Mouse (Mus musculus): ENCODE measurements around the gene Speer4e.
A peak's percentile ranks its signal among the peaks of the same experiment; 100 is the strongest.
"Not testable (repeated sequence)": the region's sequence is repeated elsewhere in the genome, so short reads cannot be mapped to it uniquely, and the experiment has no call there.

Gene Speer4e

DNA sequence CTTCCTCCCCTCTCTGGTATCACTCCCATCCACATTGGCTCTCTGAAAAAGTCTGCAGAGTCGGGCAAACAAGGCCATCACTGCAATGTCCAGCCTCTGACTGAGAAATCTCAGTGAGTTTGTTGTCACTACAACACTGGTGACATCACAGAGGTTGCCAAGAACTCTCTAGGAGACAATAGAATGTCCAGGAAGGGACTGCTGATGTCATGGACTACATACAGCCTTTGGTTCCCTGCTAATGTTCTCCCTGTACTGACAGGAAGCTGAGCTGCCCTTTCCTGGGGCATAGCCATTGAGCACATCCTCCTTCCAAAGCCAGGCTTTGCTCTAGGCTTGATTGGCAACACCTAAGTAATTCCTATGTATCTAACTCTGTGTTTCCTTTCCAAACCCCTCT lies at the start of gene Speer4e:
TSS of gene Speer4e (minus strand) at position 101 of the 400 bp plus-strand sequence.
- not testable (repeated sequence) for DNase-seq (ENCODE audit: low spot score in 2 of 2)

DNA sequence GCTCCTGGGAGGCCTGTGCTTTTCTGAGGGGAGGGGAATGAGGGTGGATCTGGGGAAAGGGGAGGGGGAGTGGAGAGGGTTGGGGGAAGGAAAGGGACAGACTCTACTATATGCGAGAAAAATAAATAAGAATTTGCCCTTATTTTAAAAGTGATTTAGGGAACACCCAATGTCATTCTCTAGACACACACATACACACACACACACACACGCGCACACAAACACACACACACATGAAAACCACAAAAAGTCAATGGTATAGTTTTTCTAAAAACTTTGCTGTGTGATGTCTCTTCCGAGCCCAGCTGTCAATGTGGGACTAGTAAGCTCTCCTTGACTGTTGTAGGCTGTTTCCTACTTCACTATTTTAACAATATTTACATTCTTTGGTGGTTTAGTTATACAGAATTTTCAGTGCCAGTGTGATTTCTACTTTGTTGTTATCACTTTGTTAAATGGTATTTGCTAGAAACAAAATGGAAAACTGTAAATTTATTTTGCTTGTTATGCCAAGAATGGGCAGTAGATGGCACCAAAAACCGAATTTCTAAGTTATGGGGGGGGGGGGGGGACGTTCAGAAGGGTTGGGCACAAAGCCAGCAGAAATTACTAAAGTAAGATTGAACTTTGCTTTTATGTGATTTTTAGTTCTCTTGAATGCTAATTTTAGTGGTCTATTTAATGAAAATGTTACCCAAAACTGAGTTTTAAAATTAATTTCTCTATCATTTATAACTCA lies 48.6 kb upstream of the Speer4e start:
- not testable (repeated sequence) for DNase-seq (ENCODE audit: low spot score in 2 of 2)

DNA sequence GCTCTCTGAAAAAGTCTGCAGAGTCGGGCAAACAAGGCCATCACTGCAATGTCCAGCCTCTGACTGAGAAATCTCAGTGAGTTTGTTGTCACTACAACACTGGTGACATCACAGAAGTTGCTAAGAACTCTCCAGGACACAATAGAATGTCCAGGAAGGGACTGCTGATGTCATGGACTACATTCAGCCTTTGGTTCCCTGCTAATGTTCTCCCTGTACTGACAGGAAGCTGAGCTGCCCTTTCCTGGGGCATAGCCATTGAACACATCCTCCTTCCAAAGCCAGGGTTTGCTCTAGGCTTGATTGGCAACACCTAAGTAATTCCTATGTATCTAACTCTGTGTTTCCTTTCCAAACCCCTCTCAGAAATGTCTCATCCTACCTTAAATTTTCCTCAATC lies 40.6 kb upstream of the Speer4e start, which contains the start of gene Gm10354:
TSS of gene Gm10354 (minus strand) at position 101 of the 400 bp plus-strand sequence.
- DNase-seq (ENCODE audit: low spot score in 2 of 2) = not testable (repeated sequence)

DNA sequence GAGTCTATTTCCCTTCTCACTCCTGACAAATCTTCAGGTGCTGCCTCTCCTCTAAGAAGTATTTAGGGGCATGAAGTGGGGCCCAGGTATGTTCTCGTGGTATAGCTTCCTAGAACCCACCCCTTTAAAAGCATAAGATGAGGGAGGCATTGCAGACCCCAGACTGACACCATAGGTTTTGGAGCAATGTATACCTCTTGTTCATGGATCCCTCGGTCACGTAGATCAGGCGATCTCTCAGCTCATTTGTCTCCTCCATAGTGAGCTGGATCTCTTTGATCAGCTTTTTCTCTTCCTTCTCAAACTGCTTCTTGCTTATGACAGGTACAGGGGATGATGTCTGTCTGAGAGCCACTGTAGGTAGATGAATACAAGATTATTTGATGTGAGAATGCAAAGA lies 39.1 kb upstream of the Speer4e start:
- DNase-seq (ENCODE audit: low spot score in 2 of 2) = not testable (repeated sequence)

DNA sequence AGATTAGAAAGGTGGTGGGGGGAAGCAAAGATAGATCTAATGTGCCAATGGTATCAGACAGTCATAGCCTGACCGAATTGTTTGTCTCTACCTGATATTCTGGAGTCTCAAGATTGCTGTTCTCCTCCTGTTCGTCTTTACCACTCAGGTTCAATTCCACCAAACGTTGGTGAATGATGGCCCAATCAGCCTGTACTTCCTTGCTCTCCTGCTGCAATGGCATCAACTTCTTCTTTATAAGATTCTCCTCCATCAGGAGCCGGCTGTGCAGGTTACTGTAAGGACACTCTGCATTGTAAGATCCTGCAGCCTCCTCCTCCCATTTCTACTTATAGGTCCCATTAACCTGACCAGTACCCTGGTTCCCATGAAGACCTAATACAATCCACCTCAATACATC lies 37.1 kb upstream of the Speer4e start:
- not testable (repeated sequence) for DNase-seq (ENCODE audit: low spot score in 2 of 2)

DNA sequence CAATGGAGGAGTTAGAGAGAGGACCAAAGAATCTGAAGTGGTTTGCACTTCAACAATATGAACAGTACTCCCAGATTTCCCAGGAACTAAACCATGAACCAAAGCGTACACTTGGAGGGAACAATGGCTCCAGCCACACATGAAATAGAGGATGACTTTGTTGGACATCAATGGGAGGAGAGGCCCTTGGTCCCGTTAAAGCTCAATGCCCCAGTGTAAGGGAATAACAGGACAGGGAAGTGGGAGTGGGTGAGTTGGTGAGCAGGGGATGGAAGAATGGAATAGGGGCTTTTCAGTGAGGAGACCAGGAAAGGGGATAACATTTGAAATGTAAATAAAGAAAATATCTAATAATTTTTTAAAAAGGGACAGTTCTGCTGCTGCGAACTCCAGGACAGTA lies 34.6 kb upstream of the Speer4e start:
- not testable (repeated sequence) for DNase-seq (ENCODE audit: low spot score in 2 of 2)

DNA sequence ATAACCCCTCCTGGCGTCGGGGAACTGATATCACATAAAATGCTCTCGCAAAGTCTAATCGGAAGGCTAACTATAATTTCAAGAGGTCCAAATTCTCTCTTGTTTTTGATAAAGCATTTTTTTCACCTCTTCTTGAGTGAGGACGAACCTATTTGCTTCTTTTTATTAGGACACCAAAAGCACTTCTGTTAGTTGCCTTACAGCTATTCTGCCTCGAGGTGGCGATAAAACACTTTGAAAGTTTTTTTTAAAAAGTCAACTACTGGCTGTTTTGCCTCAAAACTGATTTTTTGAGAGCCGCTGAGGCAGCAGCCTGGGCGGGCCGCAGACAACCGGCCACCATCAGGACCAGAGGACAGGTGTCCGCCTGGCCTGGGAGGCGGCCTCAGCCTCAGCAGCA lies 25.6 kb upstream of the Speer4e start:
- peak in 1 of 2 experiments; percentile 13 for DNase-seq (ENCODE audit: low spot score in 2 of 2)

DNA sequence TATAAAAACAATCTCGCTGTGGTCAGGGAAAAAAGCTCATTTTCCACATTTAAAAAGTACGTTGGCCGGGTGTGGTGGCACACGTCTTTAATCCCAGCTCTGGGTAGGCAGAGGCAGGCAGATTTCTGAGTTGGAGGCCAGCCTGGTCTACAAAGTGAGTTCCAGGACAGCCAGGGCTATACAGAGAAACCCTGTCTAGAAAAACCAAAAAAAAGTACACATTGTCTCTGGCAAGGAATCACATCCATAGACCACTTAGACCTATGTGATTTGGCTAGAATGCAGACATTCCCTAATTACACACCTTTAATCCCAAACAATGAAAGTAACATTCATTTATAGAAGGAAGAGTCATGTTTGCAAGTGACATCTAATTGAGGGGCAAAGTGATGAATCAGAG lies 23.3 kb upstream of the Speer4e start:
- DNase-seq (ENCODE audit: low spot score in 2 of 2) = not testable (repeated sequence)

DNA sequence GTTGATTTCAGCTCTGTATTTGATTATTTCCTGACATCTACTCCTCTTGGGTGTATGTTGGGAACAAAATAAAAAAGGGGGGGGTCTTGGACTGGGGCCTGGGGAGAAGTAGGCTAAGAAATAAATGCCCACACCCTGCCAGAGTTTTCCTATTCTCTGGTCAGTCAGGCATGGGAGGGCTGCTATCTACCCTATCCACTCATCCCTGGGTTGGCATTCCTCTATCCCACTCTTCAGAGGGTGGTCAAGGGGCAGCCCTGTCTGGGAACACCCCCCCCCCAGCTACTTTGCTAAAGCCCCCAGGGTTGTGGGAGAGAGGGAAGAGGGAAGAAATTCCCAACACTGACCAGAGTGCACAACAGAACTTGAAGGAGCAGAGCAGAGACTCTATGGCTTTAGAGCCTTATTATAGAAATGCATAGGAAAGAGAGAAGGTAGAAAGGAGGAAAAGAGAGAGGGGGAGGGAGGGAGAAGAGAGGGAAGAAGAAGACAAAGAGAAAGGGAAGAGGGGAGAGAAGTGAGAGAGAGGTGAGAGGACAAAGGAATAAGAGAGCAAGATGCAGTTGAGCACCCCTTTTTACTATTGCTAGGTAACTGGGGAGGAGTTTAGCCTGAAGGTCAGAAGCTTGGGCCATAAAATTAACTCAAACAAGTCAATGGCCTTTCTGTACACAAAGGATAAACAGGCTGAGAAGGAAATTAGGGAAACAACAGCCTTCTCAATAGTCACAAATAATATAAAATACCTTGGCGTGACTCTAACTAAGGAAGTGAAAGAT lies 17.9 kb upstream of the Speer4e start:
- not testable (repeated sequence) for DNase-seq (ENCODE audit: low spot score in 2 of 2)

DNA sequence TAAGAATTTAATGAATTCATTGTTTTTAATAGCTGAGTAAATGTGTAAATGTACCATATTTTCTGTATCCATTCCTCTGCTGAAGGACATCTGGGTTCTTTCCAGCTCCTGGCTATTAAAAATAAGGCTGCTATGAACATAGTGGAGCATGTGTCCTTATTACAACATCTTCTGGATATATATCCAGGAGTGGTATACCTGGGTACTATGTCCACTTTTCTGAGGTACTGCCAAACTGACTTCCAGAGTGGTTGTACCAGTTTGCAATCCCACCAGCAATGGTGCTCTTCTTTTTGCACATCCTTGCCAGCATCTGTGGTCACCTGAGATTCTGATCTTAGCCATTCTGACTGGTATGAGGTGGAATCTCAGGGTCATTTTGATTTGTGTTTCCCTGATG lies 15.4 kb upstream of the Speer4e start:
- not testable (repeated sequence) for DNase-seq (ENCODE audit: low spot score in 2 of 2)

DNA sequence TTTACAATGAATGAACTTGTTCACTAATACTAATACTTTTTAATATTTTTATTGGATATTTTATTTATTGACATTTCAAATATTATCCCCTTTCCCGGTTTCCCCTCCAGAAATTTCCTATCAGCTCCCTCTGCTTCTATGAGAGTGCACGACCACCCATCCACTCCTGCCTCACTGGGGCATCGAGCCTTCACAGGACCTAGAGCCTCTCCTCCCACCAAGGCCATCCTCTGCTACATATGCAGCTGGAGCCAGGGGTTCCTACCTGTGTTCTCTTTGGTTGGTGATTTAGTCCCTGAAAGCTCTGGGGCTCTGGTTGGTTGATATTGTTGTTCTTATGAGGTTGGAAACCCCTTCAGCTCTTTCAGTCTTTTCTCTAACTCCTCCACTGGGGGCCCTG lies 14.5 kb upstream of the Speer4e start:
- DNase-seq (ENCODE audit: low spot score in 2 of 2) = not testable (repeated sequence)

DNA sequence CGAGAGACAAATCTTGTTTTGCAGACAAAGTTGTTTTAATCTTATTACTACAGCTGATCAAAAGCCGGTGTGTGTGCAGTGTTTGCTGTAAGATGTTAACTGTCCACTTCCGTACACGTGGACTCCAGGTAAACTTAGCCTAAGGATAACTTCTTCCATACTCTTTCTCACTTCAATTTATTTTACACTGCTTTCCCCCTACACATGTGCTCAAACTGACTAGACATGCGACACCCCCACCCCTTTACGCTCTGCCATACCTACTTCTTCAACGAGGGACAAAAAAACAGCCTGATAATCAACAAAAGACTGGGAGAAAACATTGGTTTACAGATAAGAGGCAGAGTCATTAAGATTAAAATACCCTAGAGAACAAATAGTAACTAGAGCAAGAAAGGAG lies 13.6 kb upstream of the Speer4e start:
- not testable (repeated sequence) for DNase-seq (ENCODE audit: low spot score in 2 of 2)

DNA sequence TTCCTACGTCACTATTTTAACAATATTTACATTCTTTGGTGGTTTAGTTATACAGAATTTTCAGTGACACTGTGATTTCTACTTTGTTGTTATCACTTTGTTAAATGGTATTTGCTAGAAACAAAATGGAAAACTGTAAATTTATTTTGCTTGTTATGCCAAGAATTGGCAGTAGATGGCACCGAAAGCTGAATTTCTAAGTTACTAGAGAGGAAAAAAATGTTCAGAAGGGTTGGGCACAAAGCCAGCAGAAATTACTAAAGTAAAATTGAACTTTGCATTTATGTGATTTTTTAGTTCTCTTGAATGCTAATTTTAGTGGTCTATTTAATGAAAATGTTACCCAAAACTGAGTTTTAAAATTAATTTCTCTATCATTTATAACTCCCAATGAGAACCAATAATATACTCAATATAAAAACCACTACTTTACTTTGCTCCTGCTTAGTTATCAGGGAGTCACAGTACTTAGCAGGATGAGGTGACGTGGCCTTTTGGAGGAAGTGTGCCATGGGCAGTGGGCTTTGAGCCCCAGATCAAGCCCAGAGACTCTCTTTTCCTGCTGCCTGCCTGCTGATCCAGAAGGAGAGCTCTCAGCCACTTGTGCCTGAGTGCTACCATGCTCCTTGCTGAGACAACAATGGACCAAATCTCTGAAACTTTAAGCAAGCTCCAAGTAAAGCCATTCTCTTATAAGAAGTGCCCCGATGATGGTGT lies 9.4 kb upstream of the Speer4e start:
- peak in 1 of 2 experiments; percentile 33 for DNase-seq (ENCODE audit: low spot score in 2 of 2)

DNA sequence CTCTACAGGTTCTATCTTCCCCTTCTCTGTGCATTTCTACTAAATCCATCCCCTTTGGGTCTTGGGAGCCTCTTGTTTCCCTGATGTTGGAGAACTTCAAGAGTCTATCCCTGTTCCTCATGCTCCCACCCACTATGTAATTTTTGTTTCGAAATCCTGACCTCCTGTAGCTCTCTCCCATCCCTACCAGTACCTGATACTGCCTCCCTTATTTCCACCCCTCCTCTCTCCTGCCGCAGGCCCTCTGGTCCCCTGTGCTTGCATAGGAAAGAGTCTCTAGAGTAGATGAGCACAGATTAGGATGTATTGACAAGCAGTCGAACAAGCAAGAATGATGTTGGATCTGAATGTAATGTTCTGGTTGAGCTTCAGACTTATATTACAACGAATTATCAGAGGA lies 7.3 kb upstream of the Speer4e start:
- DNase-seq (ENCODE audit: low spot score in 2 of 2) = not testable (repeated sequence)

DNA sequence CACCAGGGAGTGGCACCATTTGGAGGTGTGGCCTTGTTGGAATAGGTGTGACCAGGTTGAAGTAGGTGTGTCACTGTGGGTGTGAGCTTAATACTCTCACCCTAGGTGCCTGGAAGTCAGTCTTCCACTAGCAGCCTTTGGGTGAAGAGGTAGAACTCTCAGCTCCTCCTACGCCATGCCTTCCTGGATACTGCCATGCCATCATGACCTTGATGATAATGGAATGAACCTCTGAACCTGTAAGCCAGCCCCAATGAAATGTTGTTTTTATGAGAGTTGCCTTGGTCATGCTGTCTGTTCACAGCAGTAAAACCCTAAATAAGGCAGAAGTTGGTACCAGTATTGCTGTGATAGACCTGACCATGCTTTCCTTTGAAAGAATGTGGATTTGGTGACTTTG lies 2.8 kb upstream of the Speer4e start:
- not testable (repeated sequence) for DNase-seq (ENCODE audit: low spot score in 2 of 2)

DNA sequence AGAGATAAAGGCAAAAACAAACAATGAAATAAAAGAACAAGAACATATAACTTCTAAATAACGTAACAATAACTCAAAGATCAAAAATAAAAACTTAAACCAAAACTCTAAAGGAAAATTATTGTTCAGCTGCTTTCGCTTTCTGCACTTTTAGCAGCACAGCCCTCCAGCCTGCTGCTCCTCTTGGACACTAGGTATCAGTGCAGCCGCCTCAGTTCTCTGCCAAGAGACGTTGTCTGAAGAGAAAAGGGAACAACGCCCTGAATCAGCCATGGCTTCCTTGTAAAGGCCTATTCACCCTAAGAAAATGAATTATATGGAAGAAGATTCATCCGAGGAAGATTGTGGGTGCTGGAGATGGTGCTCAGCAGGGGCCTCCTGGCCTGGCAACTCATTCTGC lies 4.5 kb downstream of the Speer4e start:
- not testable (repeated sequence) for DNase-seq (ENCODE audit: low spot score in 2 of 2)

DNA sequence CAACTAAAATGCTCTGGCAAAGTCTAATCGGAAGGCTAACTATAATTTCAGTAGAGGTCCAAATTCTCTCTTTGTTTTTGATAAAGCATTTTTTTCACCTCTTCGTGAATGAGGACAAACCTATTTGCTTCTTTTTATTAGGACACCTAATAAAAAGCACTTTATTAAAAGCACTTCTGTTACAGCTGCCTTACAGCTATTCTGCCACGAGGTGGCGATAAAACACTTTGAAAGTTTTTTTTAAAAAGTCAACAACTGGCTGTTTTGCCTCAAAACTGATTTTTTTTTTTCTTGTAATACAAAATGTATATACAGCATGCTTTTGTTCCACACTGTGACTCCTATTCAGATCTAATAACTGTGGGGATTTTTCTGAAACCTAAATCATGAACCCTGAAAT lies 11.2 kb downstream of the Speer4e start:
- peak in 1 of 2 experiments; percentile 3 for DNase-seq (ENCODE audit: low spot score in 2 of 2)

DNA sequence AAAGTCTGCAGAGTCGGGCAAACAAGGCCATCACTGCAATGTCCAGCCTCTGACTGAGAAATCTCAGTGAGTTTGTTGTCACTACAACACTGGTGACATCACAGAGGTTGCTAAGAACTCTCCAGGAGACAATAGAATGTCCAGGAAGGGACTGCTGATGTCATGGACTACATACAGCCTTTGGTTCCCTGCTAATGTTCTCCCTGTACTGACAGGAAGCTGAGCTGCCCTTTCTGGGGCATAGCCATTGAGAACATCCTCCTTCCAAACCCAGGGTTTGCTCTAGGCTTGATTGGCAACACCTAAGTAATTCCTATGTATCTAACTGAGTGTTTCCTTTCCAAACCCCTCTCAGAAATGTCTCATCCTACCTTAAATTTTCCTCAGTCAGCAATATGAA lies 23.4 kb downstream of the Speer4e start, which contains the start of gene Gm9758:
TSS of gene Gm9758 (minus strand) at position 101 of the 400 bp plus-strand sequence.
- not testable (repeated sequence) for DNase-seq (ENCODE audit: low spot score in 2 of 2)

DNA sequence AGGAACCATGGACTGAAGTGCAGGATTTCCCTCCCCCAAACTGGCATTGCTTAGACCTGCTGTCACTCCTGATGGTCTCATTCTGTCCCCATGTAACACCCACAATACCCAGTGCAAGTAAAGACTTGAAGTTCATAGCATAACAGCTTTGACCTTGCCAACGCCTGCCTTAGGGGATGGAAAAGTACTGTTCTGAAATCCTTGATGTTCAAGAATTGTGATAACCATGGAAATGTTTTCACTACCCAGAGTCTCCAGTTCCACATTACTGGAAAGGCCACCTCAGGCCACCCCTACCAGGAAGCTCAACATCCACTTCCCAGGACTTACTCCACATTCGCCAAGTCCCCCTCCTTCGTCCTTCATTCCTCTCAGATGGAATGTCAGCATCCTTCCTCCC lies 23.9 kb downstream of the Speer4e start:
- not testable (repeated sequence) for DNase-seq (ENCODE audit: low spot score in 2 of 2)

DNA sequence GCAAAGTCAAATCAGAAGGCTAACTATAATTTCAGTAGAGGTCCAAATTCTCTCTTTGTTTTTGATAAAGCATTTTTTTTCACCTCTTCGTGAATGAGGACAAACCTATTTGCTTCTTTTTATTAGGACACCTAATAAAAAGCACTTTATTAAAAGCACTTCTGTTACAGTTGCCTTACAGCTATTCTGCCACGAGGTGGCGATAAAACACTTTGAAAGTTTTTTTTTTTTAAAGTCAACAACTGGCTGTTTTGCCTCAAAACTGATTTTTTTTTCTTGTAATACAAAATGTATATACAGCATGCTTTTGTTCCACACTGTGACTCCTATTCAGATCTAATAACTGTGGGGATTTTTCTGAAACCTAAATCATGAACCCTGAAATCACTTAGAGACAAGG lies 34.7 kb downstream of the Speer4e start:
- DNase-seq (ENCODE audit: low spot score in 2 of 2) = peak in 1 of 2 experiments; percentile 4

DNA sequence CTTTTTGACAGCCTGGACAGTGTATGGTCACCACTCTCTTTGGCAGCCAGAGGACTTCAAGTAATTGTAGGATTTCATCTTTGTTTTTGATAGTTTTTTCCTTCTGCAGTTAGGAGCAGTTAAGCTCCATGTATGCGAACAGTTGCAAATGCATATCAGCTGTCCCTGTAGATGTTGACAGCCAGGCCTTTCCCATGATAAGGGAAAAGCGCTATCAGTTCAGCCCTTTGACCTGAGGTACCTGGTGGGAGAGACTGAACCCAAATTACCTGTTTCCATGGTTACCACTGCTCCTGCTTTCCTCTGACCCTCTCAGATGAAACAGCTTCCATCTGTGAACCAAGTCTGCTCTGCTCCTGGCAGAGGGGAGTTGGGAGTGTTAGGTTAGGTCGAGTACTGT lies 46.0 kb downstream of the Speer4e start:
- no peak for DNase-seq (ENCODE audit: low spot score in 2 of 2)

DNA sequence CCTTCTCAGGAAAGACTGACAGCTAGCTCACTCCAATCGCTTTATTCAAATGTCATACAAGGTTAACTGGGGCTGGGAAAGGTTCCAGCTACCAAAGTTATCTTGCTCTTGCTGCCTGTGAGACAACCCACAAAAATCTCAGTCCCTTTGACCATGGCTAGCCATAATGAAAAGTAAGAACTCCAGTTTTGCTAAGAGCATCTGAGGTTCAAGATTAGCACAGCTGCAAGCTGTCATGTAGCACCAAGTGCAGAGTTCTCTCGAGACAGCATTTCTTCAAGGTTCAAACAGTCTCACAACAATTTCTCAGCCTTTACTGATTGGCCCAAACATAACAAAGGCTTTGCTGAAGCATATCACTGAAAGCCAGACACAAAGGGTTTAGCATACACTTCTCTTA lies 52.9 kb downstream of the Speer4e start:
- not testable (repeated sequence) for DNase-seq (ENCODE audit: low spot score in 2 of 2)
